Mouse (Mus musculus) bone marrow, adult 2 months (tissue): ENCODE data around the gene Cacng2. TPM values are rescaled to one million over a fixed set of nuclear protein-coding genes. Genes with fewer than 3 reads are reported as not detected.

Source experiments
- H3K27ac ChIP-seq: fragments of 200-500 bp; 2 replicates; pipeline ENCODE4 v1.5.1; 2012; ENCODE audit warnings: low read depth, mild to moderate bottlenecking, control low read depth, inconsistent platforms, low read length; ENCODE audit not compliant: control insufficient read depth, poor library complexity, insufficient read depth
- H3K4me1 ChIP-seq: fragments of 200-500 bp; 2 replicates; pipeline ENCODE4 v1.6.1; 2011; ENCODE audit warnings: low read length; ENCODE audit not compliant: control insufficient read depth, insufficient read depth
- H3K4me3 ChIP-seq: fragments of 200-500 bp; replicated peaks from 2 replicates; pipeline ENCODE3; 2011; ENCODE audit warnings: mild to moderate bottlenecking, low read depth, low read length, control low read depth; ENCODE audit not compliant: control insufficient read depth
- CTCF ChIP-seq: fragments of 200-500 bp; IDR thresholded peaks from 2 replicates; pipeline ENCODE4 v1.5.1; 2011; ENCODE audit warnings: low read length, control low read depth; ENCODE audit not compliant: control insufficient read depth, insufficient read depth
- POLR2A ChIP-seq: fragments of 200-500 bp; IDR thresholded peaks from 2 replicates; pipeline ENCODE4 v1.6.1; 2011; ENCODE audit warnings: low read depth, mild to moderate bottlenecking, control low read depth, low read length, borderline replicate concordance; ENCODE audit not compliant: control insufficient read depth
- WGBS: fragments of 180-500 bp; shearing (Covaris S2); methylation state at CpG from one replicate; pipeline ENCODE4 v1.1.7; 2018; 5-methylcytosine and 5-hydroxymethylcytosine counted together
- polyA plus RNA-seq: library from polyadenylated mRNA; stranded (reverse); fragments of >200 nt; gene quantifications from 2 replicates; pipeline ENCODE4 v1.2.4, GENCODE M21; 2011; ENCODE audit warnings: low replicate concordance; ENCODE audit not compliant: missing spikeins, insufficient read depth, insufficient read length

Gene Cacng2
- polyA plus RNA-seq, 1 experiment, result 0.27 TPM

GRCm38 (mm10) chr15:77962447-77962846, 157.4 kb downstream of the Cacng2 start:
- H3K27ac ChIP-seq, result no peak overlapping the region
- 94% methylated on average over 5 of the region's 5 CpGs for WGBS
- H3K4me3 ChIP-seq, result no peak overlapping the region
- no peaks in the 10 kb centered on the region for H3K4me1 ChIP-seq
- TF ChIP-seq POLR2A (no peak), CTCF (no peak)

DNA sequence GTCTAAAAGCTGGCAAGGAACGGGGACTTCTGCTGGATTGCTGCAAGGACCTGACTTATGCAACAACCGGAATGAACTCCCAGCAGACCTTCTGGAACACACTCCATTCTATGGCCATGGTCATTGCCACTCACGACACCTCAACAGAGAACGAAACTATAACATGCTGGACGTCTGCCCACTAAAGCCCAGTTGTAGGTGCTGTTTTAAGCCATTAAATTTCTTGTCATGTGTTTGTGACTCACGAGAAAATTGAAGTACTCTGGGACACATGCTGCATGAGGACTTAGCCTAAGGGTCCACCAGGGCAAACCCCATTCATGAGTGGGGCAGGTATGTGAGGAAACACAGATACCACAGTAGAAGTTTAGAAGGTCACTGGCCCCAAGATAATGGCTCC, 159.1 kb downstream of the Cacng2 start:
- WGBS, result 75% methylated on average over 6 of the region's 6 CpGs
- peaks cover under 1% of the 10 kb centered on the region; the same call in 1 of the 2 replicates for H3K4me1 ChIP-seq
- H3K4me3 ChIP-seq, result no peak overlapping the region
- TF ChIP-seq CTCF (no peak), POLR2A (no peak)
- no peak overlapping the region for H3K27ac ChIP-seq

DNA sequence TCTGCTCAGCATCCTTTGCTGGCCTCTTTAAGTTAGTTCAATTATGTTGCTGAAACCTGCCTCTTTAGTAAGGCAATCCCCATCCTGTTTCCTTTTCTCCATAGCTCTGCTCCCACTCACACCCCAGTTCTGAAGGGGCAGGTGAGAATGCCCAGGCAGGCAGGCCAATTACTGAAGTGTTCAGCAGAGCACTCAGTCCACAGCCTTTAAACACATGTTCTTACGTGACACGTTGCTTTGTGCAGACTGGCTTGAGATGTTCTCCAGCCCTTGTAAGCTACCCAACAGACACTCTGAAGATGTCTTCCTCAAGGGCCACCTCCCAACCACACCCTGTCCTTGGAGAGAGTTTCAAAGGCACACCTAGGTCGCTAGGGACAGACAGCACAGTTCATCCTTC, 161.8 kb downstream of the Cacng2 start:
- no peak for TF ChIP-seq POLR2A
- no peak for TF ChIP-seq CTCF
- H3K4me1 ChIP-seq, result peaks cover 3% of the 10 kb centered on the region; the same call in 1 of the 2 replicates
- 72% methylated on average over 3 of the region's 3 CpGs for WGBS
- H3K4me3 ChIP-seq, result no peak overlapping the region
- H3K27ac ChIP-seq, result no peak overlapping the region

DNA sequence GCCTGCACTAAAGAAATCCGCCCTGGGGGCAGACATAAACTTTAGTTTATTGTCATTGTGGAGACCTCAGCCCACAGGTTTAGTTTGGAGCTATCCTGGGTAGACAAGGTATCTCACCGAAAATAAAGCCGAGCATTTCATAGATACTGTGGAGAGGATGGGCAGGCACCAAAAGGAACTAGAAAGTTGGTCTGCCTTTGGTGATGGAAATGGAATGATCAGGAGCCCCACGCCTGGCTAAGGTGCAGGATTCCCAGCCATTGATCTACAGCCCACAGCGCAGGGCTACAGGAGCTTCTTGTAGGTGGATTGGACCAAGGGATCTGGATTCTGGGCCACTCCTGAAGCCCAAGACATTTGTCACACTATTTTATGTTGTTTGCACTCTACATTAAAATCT, 162.2 kb downstream of the Cacng2 start:
- 68% methylated on average over 5 of the region's 5 CpGs for WGBS
- Histone ChIP-seq H3K4me1 (peaks cover 3% of the 10 kb centered on the region; the same call in 1 of the 2 replicates), H3K27ac (no peak overlapping the region)

GRCm38 (mm10) chr15:77956404-77956901, 163.4 kb downstream of the Cacng2 start, which contains the start of gene Foxred2:
Gene Foxred2, minus strand, starts transcription at chr15:77956722.
- H3K4me3 ChIP-seq, result peak within 1 kb of the TSS; percentile 71
- WGBS, result under 1% methylated on average over 39 of the region's 39 CpGs
- H3K4me1 ChIP-seq, result peaks cover 3% of the 10 kb centered on the region; the same call in 1 of the 2 replicates
- peak; percentile 62; the same call in 1 of the 2 replicates for TF ChIP-seq POLR2A
- peak; percentile 46; the same call in 1 of the 2 replicates for TF ChIP-seq CTCF
- H3K27ac ChIP-seq, result no peak within 1 kb of the TSS; the same call in 1 of the 2 replicates

More for the DNA sequence above, 162.2 kb downstream of the Cacng2 start:
- H3K4me3 ChIP-seq, result no peak overlapping the region
- TF ChIP-seq CTCF (no peak), POLR2A (no peak)

DNA sequence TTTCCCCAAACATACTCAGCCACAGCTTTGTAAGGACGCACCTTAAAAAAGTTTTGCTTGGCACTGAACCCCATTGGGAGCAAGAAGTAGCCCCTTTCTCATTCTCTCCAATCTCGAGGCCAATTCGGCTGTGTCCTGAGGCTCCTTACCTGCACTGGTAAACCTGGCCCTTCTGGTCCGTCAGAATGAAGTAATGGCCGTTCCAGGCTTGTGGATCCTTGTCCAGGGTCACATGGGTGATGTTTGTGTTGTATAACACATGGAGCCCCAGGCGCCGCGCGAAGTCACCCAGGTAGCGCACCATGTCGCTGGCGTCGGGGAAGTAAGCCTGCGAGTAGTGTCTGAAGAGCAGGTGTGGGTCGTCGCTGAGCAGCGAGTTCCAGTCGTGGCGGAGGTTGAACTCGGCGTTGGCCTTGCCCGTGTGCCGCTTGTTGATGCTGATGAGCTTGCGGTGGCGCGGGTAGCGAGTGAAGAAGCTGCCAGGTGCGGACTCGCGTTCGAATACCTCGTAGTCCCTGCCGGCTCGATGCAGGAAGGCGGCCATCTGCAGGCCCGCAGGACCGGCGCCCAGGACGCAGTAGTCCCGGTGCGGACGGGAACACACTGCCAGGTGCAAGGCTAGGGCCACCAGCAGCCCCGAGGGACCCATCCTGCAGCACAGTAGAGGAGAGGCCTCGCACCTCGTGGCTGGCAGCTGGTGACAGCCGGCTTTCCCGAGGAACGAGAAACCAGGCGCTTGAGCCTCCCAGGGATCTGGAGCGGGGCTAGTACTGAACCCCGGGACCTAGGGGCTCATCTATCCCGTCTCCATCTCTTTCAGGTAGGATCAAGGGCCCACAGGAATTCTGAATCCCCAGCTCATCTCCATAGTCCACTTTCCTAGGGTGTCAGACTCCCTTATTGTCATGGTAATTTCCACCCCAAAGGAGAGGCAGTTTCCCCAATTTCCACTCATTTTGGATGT, 164.1 kb downstream of the Cacng2 start:
- H3K27ac ChIP-seq, result no peak overlapping the region
- H3K4me1 ChIP-seq, result peaks cover 3% of the 10 kb centered on the region; the same call in 1 of the 2 replicates
- WGBS, result 21% methylated on average over 52 of the region's 52 CpGs
- TF ChIP-seq POLR2A (peak; percentile 28; the same call in 1 of the 2 replicates), CTCF (no peak)
- peak overlapping the region; percentile 71 for H3K4me3 ChIP-seq

DNA sequence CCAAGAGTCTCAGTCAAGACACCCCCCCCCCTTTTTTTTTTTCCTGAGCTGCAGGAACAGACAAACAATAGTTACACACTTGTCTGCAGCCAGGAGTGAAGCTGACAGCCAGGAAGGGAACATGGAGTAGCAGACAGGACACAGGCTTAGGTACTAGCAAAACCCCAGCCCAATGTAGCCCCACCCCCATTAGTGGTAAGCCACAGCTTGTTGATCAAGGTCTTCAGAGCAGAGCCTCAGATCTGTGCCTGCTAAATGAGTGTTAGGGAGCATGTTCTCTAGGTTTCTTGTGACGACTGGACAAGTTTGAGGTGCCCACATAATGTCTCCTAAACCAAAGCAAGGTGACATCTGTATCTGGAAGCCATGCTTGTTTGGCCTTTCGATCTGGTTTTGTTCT, 165.5 kb downstream of the Cacng2 start:
- no peak overlapping the region for H3K4me3 ChIP-seq
- WGBS, result 67% methylated on average over 2 of the region's 2 CpGs
- TF ChIP-seq CTCF (no peak), POLR2A (no peak)
- peaks cover 3% of the 10 kb centered on the region; the same call in 1 of the 2 replicates for H3K4me1 ChIP-seq
- no peak overlapping the region for H3K27ac ChIP-seq

DNA sequence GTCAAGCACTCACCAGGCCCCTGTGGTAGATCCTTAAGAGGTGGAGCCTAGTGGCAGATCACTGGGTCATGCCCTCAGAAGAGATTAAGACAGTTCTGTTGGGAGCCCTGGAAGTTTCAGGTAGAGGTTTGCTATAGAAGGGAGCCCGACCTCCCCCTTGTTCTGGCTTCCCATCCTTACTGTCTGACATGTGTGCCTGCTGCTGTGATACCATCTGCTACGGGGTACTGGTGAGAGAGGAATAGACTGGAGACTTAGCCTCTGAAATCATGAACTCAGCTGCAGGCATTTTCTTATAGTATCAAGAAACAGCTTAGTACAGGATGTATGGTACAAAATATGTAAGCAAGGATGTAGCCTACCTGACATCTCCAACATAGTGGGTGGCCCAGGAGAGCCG, 166.9 kb downstream of the Cacng2 start:
- 85% methylated on average over 3 of the region's 3 CpGs for WGBS
- no peak overlapping the region for H3K4me3 ChIP-seq
- H3K4me1 ChIP-seq, result peaks cover 3% of the 10 kb centered on the region; the same call in 1 of the 2 replicates
- no peak overlapping the region for H3K27ac ChIP-seq
- no peak for TF ChIP-seq POLR2A
- TF ChIP-seq CTCF, result no peak

GRCm38 (mm10) chr15:77949061-77949460, 170.8 kb downstream of the Cacng2 start:
- 65% methylated on average over 7 of the region's 7 CpGs for WGBS
- TF ChIP-seq POLR2A (no peak), CTCF (no peak)
- Histone ChIP-seq H3K4me1 (peaks cover 4% of the 10 kb centered on the region), H3K27ac (no peak overlapping the region), H3K4me3 (no peak overlapping the region)
